ENCODE assay signal across 8 mouse cellular contexts in genomic region chr15:83593702-83594512, GRCm38 (mm10). TPM values are rescaled to one million over a fixed set of nuclear protein-coding genes. Genes with fewer than 3 reads are reported as not detected.
DNase-seq lines count a peak whose midpoint lies in the region; ATAC-seq and TF ChIP-seq lines count a peak whose summit lies in the region.

No protein-coding gene starts in this region.

- no peak for TF ChIP-seq POLR2A in heart, adult 2 months (IDR thresholded peaks at IDR 0.05; ENCODE audit: insufficient read depth, low read depth, low read length)
- no peak for TF ChIP-seq POLR2A in limb, embryonic 14.5 days (IDR thresholded peaks at IDR 0.05; ENCODE audit: borderline replicate concordance, extremely low read depth, insufficient read depth, insufficient read length)

- H3K9ac ChIP-seq in heart, adult 2 months (ENCODE audit: low read depth, low read length) = peak overlapping the region; percentile 90
- H3K9ac ChIP-seq in embryonic facial prominence, embryonic 15.5 days = peak overlapping the region; percentile 85
- H3K9ac ChIP-seq in limb, embryonic 14.5 days (ENCODE audit: low read depth, low read length, severe bottlenecking) = peak overlapping the region; percentile 80

- DNase-seq in heart, adult 2 months = no peak
- DNase-seq in heart, postnatal 10 days = no peak
- no peak for DNase-seq in limb, embryonic 14.5 days (ENCODE audit: low spot score)
- peak; percentile 20 for DNase-seq in retina, embryonic 14.5 days (ENCODE audit: low spot score)
- DNase-seq in cerebellum, postnatal 4 days (ENCODE audit: low spot score in 2 of 2) = no peak
- no peak for DNase-seq in urinary bladder, postnatal 14 days (ENCODE audit: low spot score)

- ATAC-seq in embryonic facial prominence, embryonic 15.5 days (ENCODE audit: insufficient number of reproducible peaks, low FRiP score, low TSS enrichment, low read depth) = peak; percentile 39
- no peak for ATAC-seq in limb, embryonic 14.5 days (ENCODE audit: low FRiP score, low read depth)

- TF ChIP-seq CTCF in heart, adult 2 months (IDR thresholded peaks at IDR 0.05) = no peak
- no peak for TF ChIP-seq CTCF in E14TG2a.4 (conservative IDR thresholded peaks at IDR 0.05; ENCODE audit: low read length)

- H3K4me3 ChIP-seq in heart, adult 2 months = peak overlapping the region; percentile 87
- H3K4me3 ChIP-seq in E14TG2a.4 (replicated peaks; ENCODE audit: low read length) = peak overlapping the region; percentile 90
- peak overlapping the region; percentile 86 for H3K4me3 ChIP-seq in embryonic facial prominence, embryonic 15.5 days (replicated peaks)
- peak overlapping the region; percentile 79 for H3K4me3 ChIP-seq in limb, embryonic 14.5 days (replicated peaks; ENCODE audit: low read length)

- peaks cover 3% of the 10 kb centered on the region; the same call in 1 of the 2 replicates for H3K4me1 ChIP-seq in heart, adult 2 months (ENCODE audit: control insufficient read depth, insufficient read depth, low read length)
- H3K4me1 ChIP-seq in E14TG2a.4 (replicated peaks; ENCODE audit: low read depth, low read length) = peaks cover 36% of the 10 kb centered on the region
- peaks cover 16% of the 10 kb centered on the region for H3K4me1 ChIP-seq in embryonic facial prominence, embryonic 15.5 days
- H3K4me1 ChIP-seq in limb, embryonic 14.5 days (ENCODE audit: control insufficient read depth, insufficient read depth, low read length) = peaks cover 15% of the 10 kb centered on the region

- no peak for TF ChIP-seq EP300 in heart, adult 2 months (IDR thresholded peaks at IDR 0.05; ENCODE audit: insufficient read depth, low read depth, low read length)

- 27% methylated on average over 19 of the region's 19 CpGs for WGBS in heart, adult 2 months
- WGBS in embryonic facial prominence, embryonic 15.5 days = 8% methylated on average over 19 of the region's 19 CpGs
- WGBS in limb, embryonic 14.5 days = 9% methylated on average over 19 of the region's 19 CpGs

- no peaks in the 10 kb centered on the region for H3K9me3 ChIP-seq in E14TG2a.4 (ENCODE audit: low read length)
- H3K9me3 ChIP-seq in embryonic facial prominence, embryonic 15.5 days (replicated peaks) = no peaks in the 10 kb centered on the region
- H3K9me3 ChIP-seq in limb, embryonic 14.5 days (ENCODE audit: control insufficient read depth, low read length) = no peaks in the 10 kb centered on the region

- no peak overlapping the region; the same call in 1 of the 2 replicates for H3K27ac ChIP-seq in heart, adult 2 months
- H3K27ac ChIP-seq in embryonic facial prominence, embryonic 15.5 days (replicated peaks) = no peak overlapping the region; the same call in 1 of the 2 replicates
- H3K27ac ChIP-seq in limb, embryonic 14.5 days (replicated peaks; ENCODE audit: low read depth, low read length) = no peak overlapping the region

- no peaks in the 10 kb centered on the region for H3K36me3 ChIP-seq in heart, adult 2 months (ENCODE audit: control insufficient read depth, insufficient read depth, low read length)
- H3K36me3 ChIP-seq in E14TG2a.4 (ENCODE audit: insufficient read depth, low read length) = peaks cover 44% of the 10 kb centered on the region
- 0 out of 2 replicates have a peak, but pooled peaks cover 2% of the 10 kb centered on the region for H3K36me3 ChIP-seq in embryonic facial prominence, embryonic 15.5 days
- H3K36me3 ChIP-seq in limb, embryonic 14.5 days (ENCODE audit: control insufficient read depth, insufficient read depth, low read length) = peaks cover 5% of the 10 kb centered on the region; the same call in 1 of the 2 replicates

- H3K27me3 ChIP-seq in heart, adult 2 months (ENCODE audit: control insufficient read depth, insufficient read depth, low read length) = no peaks in the 10 kb centered on the region
- H3K27me3 ChIP-seq in E14TG2a.4 (ENCODE audit: insufficient read depth, low read length) = no peaks in the 10 kb centered on the region
- H3K27me3 ChIP-seq in embryonic facial prominence, embryonic 15.5 days = no peaks in the 10 kb centered on the region
- H3K27me3 ChIP-seq in limb, embryonic 14.5 days (ENCODE audit: control insufficient read depth, insufficient read depth, low read length) = no peaks in the 10 kb centered on the region

- H3K4me2 ChIP-seq in embryonic facial prominence, embryonic 15.5 days (replicated peaks) = peak overlapping the region; percentile 60
- peak overlapping the region; percentile 85 for H3K4me2 ChIP-seq in limb, embryonic 14.5 days (replicated peaks; ENCODE audit: low read depth, low read length, severe bottlenecking)

- no peaks in the 10 kb centered on the region for H3K79me2 ChIP-seq in heart, adult 2 months (replicated peaks; ENCODE audit: control insufficient read depth, insufficient read depth, low read length)

- intact Hi-C loops in heart, adult 2 months (cut with DNase I) = no loop called here
- intact Hi-C loops in heart, postnatal 10 days (cut with DNase I) = loop anchor here (5.0 kb wide), 1 partner anchor 212 kb away; no protein-coding TSS in a partner anchor

RNA-seq across cellular contexts. Expression of gene Ttll12, which starts 1.1 kb away (rescaled TPM):
- 1 to 10 TPM; 4.5 to 5.5 TPM for total RNA-seq in heart, adult 2 months (2021)
- polyA plus RNA-seq in heart, adult 2 months (2012; rRNA removed) = 9.9 and 10.6 TPM in 2 replicates
- 1 to 10 TPM; 6.4 to 9.0 TPM for total RNA-seq in heart, postnatal 10 days (2021)
- polyA plus RNA-seq in embryonic facial prominence, embryonic 15.5 days (2015; fragmentation: Nextera tagmentation; extraction: Ambion mirVana) = 33.5 and 35.4 TPM in 2 replicates
- 35.1 and 46.2 TPM in 2 replicates for polyA plus RNA-seq in limb, embryonic 14.5 days (2012; rRNA removed)
- polyA plus RNA-seq in limb, embryonic 14.5 days (2014; fragmentation: Nextera tagmentation; extraction: Ambion mirVana) = 35.6 and 37.8 TPM in 2 replicates

RNA-seq across cellular contexts. Expression of gene Mcat, which starts 30.3 kb away (rescaled TPM):
- 10 to 100 TPM; 38.7 to 40.8 TPM for total RNA-seq in heart, adult 2 months (2021)
- 32.2 and 41.4 TPM in 2 replicates for polyA plus RNA-seq in heart, adult 2 months (2012; rRNA removed)
- 10 to 100 TPM; 31.9 to 34.1 TPM for total RNA-seq in heart, postnatal 10 days (2021)
- polyA plus RNA-seq in embryonic facial prominence, embryonic 15.5 days (2015; fragmentation: Nextera tagmentation; extraction: Ambion mirVana) = 34.9 and 38.1 TPM in 2 replicates
- polyA plus RNA-seq in limb, embryonic 14.5 days (2012; rRNA removed) = 32.9 and 41.2 TPM in 2 replicates
- polyA plus RNA-seq in limb, embryonic 14.5 days (2014; fragmentation: Nextera tagmentation; extraction: Ambion mirVana) = 42.7 and 43.2 TPM in 2 replicates

RNA-seq across cellular contexts. Expression of gene Tspo, which starts 30.5 kb away (rescaled TPM):
- 10 to 100 TPM; 61.2 to 61.8 TPM for total RNA-seq in heart, adult 2 months (2021)
- polyA plus RNA-seq in heart, adult 2 months (2012; rRNA removed) = 101 and 154 TPM in 2 replicates
- 10 to 100 TPM; 81.5 to 89.5 TPM for total RNA-seq in heart, postnatal 10 days (2021)
- polyA plus RNA-seq in embryonic facial prominence, embryonic 15.5 days (2015; fragmentation: Nextera tagmentation; extraction: Ambion mirVana) = 66.7 and 71.7 TPM in 2 replicates
- polyA plus RNA-seq in limb, embryonic 14.5 days (2012; rRNA removed) = 29.4 and 41.6 TPM in 2 replicates
- polyA plus RNA-seq in limb, embryonic 14.5 days (2014; fragmentation: Nextera tagmentation; extraction: Ambion mirVana) = 54.4 and 57.7 TPM in 2 replicates
